Mouse (Mus musculus) neural tube, embryonic 11.5 days (tissue): Measurements from ENCODE around the gene Cd59a. TPM values are rescaled to one million over a fixed set of nuclear protein-coding genes. Genes with fewer than 3 reads are reported as not detected.

Experiments
- ATAC-seq: fragments of 200-750 bp; cut with Nextera tagmentation; 2 replicates; pipeline ENCODE4 v1.8.0; 2017; ENCODE audit warnings: moderate number of reproducible peaks, mild to moderate bottlenecking, moderate TSS enrichment, moderate library complexity; ENCODE audit not compliant: insufficient read depth, low FRiP score, low TSS enrichment
- DNase-seq: peaks from one replicate; pipeline ENCODE4 v3.0.0-alpha.2; 2015; ENCODE audit warnings: low spot score
- H3K27ac ChIP-seq: fragments of 300-500 bp; sonication (generic); 2 replicates; pipeline ENCODE4 v1.5.1; 2014; ENCODE audit warnings: low read depth, mild to moderate bottlenecking, low read length
- H3K27me3 ChIP-seq: fragments of 300-500 bp; sonication (generic); 2 replicates; pipeline ENCODE4 v1.6.1; 2014; ENCODE audit warnings: mild to moderate bottlenecking, low read length, mixed read lengths; ENCODE audit not compliant: control insufficient read depth, insufficient read depth
- H3K36me3 ChIP-seq: fragments of 300-500 bp; sonication (generic); 2 replicates; pipeline ENCODE4 v1.6.1; 2014; ENCODE audit warnings: mild to moderate bottlenecking, low read length, moderate library complexity, mixed read lengths; ENCODE audit not compliant: control insufficient read depth, insufficient read depth
- H3K4me1 ChIP-seq: fragments of 300-500 bp; sonication (generic); 2 replicates; pipeline ENCODE4 v1.6.1; 2014; ENCODE audit warnings: low read length, mixed read lengths; ENCODE audit not compliant: control insufficient read depth, insufficient read depth
- H3K4me2 ChIP-seq: fragments of 300-500 bp; sonication (generic); 2 replicates; pipeline ENCODE4 v1.6.1; 2014; ENCODE audit warnings: low read depth, mild to moderate bottlenecking, moderate library complexity
- H3K4me3 ChIP-seq: fragments of 300-500 bp; sonication (generic); 2 replicates; pipeline ENCODE4 v1.5.1; 2014; ENCODE audit warnings: low read depth, low read length
- H3K9ac ChIP-seq: fragments of 300-500 bp; sonication (generic); 2 replicates; pipeline ENCODE4 v1.6.1; 2014; ENCODE audit warnings: mild to moderate bottlenecking, low read length
- H3K9me3 ChIP-seq: fragments of 300-500 bp; sonication (generic); 2 replicates; pipeline ENCODE4 v1.6.1; 2016; ENCODE audit warnings: low read length; ENCODE audit not compliant: control insufficient read depth
- WGBS: fragments of 180-500 bp; shearing (Covaris S2); extraction: QIAGEN DNeasy Blood & Tissue Kit; methylation state at CpG from one replicate; pipeline ENCODE4 v1.1.7; 2014; 5-methylcytosine and 5-hydroxymethylcytosine counted together
- polyA plus RNA-seq: library from polyadenylated mRNA; unstranded; fragments of >200 nt; fragmentation: Nextera tagmentation; extraction: Ambion mirVana; gene quantifications from 2 replicates; pipeline ENCODE4 v1.2.1, GENCODE M21; 2014

Cd59a gene
- polyA plus RNA-seq, 1 experiment from 2014 or later = 32.5 TPM

- H3K36me3 ChIP-seq = no peaks in the 10 kb centered on the region
- H3K4me2 ChIP-seq = no peak overlapping the region
- no peak overlapping the region for H3K4me3 ChIP-seq
- H3K9ac ChIP-seq = no peak overlapping the region
- DNase-seq (no peak), ATAC-seq (no peak)
- no peaks in the 10 kb centered on the region for H3K9me3 ChIP-seq
- WGBS = 78% methylated on average over 5 of the region's 5 CpGs
- H3K27ac ChIP-seq = no peak overlapping the region
- H3K27me3 ChIP-seq = 0 out of 2 replicates have a peak, but pooled peaks cover 3% of the 10 kb centered on the region
- no peaks in the 10 kb centered on the region for H3K4me1 ChIP-seq
These were observed 28.5 kb downstream of the Cd59a start for GRCm38 (mm10) chr2:104124071-104124470.

GRCm38 (mm10) chr2:104128803-104129531 is 33.4 kb downstream of the Cd59a start:
- Histone ChIP-seq H3K9me3 (no peaks in the 10 kb centered on the region), H3K9ac (no peak overlapping the region), H3K4me1 (no peaks in the 10 kb centered on the region), H3K27ac (no peak overlapping the region), H3K36me3 (no peaks in the 10 kb centered on the region), H3K4me2 (no peak overlapping the region), H3K27me3 (0 out of 2 replicates have a peak, but pooled peaks cover 2% of the 10 kb centered on the region), H3K4me3 (no peak overlapping the region)
- DNase-seq (no peak), ATAC-seq (no peak)
- WGBS = 90% methylated on average over 13 of the region's 13 CpGs

GRCm38 (mm10) chr2:104130165-104130564 is 34.6 kb downstream of the Cd59a start:
- WGBS = 85% methylated on average over 6 of the region's 6 CpGs
- H3K27me3 ChIP-seq = no peaks in the 10 kb centered on the region
- H3K36me3 ChIP-seq = no peaks in the 10 kb centered on the region
- no peak overlapping the region for H3K4me2 ChIP-seq
- no peak overlapping the region for H3K27ac ChIP-seq
- DNase-seq (no peak), ATAC-seq (no peak)
- no peak overlapping the region for H3K4me3 ChIP-seq
- H3K4me1 ChIP-seq = no peaks in the 10 kb centered on the region
- H3K9me3 ChIP-seq = no peaks in the 10 kb centered on the region
- H3K9ac ChIP-seq = no peak overlapping the region

- no peaks in the 10 kb centered on the region for H3K27me3 ChIP-seq
- no peak overlapping the region for H3K4me3 ChIP-seq
- no peaks in the 10 kb centered on the region for H3K4me1 ChIP-seq
- ATAC-seq (no peak), DNase-seq (no peak)
- no peaks in the 10 kb centered on the region for H3K36me3 ChIP-seq
- H3K9ac ChIP-seq = no peak overlapping the region
- H3K9me3 ChIP-seq = no peaks in the 10 kb centered on the region
- WGBS = 69% methylated on average over 3 of the region's 3 CpGs
- H3K4me2 ChIP-seq = no peak overlapping the region
- H3K27ac ChIP-seq = no peak overlapping the region
These were observed 35.4 kb downstream of the Cd59a start for GRCm38 (mm10) chr2:104130969-104131368.

GRCm38 (mm10) chr2:104132266-104132859 is 36.8 kb downstream of the Cd59a start:
- ATAC-seq (no peak), DNase-seq (no peak)
- Histone ChIP-seq H3K4me2 (no peak overlapping the region), H3K4me3 (no peak overlapping the region), H3K27me3 (no peaks in the 10 kb centered on the region), H3K27ac (no peak overlapping the region), H3K9ac (no peak overlapping the region), H3K36me3 (no peaks in the 10 kb centered on the region), H3K4me1 (no peaks in the 10 kb centered on the region), H3K9me3 (no peaks in the 10 kb centered on the region)
- WGBS = 80% methylated on average over 7 of the region's 7 CpGs

- H3K9me3 ChIP-seq = no peaks in the 10 kb centered on the region
- H3K4me3 ChIP-seq = no peak overlapping the region
- H3K36me3 ChIP-seq = no peaks in the 10 kb centered on the region
- no peak for ATAC-seq
- no peak for DNase-seq
- H3K27ac ChIP-seq = no peak overlapping the region
- 40% methylated on average over 12 of the region's 12 CpGs for WGBS
- H3K27me3 ChIP-seq = no peaks in the 10 kb centered on the region
- H3K4me2 ChIP-seq = no peak overlapping the region
- no peaks in the 10 kb centered on the region for H3K4me1 ChIP-seq
- no peak overlapping the region for H3K9ac ChIP-seq
These were observed 37.6 kb downstream of the Cd59a start for GRCm38 (mm10) chr2:104133042-104133810.

- no peak overlapping the region for H3K27ac ChIP-seq
- 48% methylated on average over 8 of the region's 8 CpGs for WGBS
- H3K4me3 ChIP-seq = no peak overlapping the region
- no peaks in the 10 kb centered on the region for H3K9me3 ChIP-seq
- H3K4me2 ChIP-seq = no peak overlapping the region
- DNase-seq = peak; percentile 71
- peak; percentile 45; the same call in 1 of the 2 replicates for ATAC-seq
- H3K9ac ChIP-seq = no peak overlapping the region
- H3K27me3 ChIP-seq = no peaks in the 10 kb centered on the region
- no peaks in the 10 kb centered on the region for H3K36me3 ChIP-seq
- no peaks in the 10 kb centered on the region for H3K4me1 ChIP-seq
These were observed 38.8 kb downstream of the Cd59a start for GRCm38 (mm10) chr2:104134150-104135056.

GRCm38 (mm10) chr2:104135920-104136319 is 40.3 kb downstream of the Cd59a start:
- no peaks in the 10 kb centered on the region for H3K27me3 ChIP-seq
- DNase-seq (no peak), ATAC-seq (no peak)
- no peak overlapping the region for H3K9ac ChIP-seq
- 60% methylated on average over 2 of the region's 2 CpGs for WGBS
- no peaks in the 10 kb centered on the region for H3K9me3 ChIP-seq
- no peak overlapping the region for H3K4me2 ChIP-seq
- H3K4me3 ChIP-seq = no peak overlapping the region
- no peaks in the 10 kb centered on the region for H3K36me3 ChIP-seq
- no peaks in the 10 kb centered on the region for H3K4me1 ChIP-seq
- no peak overlapping the region for H3K27ac ChIP-seq
